Mouse (Mus musculus) retina, postnatal 1 day (tissue): ENCODE data around the gene Ttc3.
A peak's percentile ranks its signal among the peaks of the same experiment; 100 is the strongest.

Experiments
- DNase-seq: peaks from one replicate; pipeline ENCODE4 v3.0.0-alpha.2; 2012

Ttc3 gene

DNA sequence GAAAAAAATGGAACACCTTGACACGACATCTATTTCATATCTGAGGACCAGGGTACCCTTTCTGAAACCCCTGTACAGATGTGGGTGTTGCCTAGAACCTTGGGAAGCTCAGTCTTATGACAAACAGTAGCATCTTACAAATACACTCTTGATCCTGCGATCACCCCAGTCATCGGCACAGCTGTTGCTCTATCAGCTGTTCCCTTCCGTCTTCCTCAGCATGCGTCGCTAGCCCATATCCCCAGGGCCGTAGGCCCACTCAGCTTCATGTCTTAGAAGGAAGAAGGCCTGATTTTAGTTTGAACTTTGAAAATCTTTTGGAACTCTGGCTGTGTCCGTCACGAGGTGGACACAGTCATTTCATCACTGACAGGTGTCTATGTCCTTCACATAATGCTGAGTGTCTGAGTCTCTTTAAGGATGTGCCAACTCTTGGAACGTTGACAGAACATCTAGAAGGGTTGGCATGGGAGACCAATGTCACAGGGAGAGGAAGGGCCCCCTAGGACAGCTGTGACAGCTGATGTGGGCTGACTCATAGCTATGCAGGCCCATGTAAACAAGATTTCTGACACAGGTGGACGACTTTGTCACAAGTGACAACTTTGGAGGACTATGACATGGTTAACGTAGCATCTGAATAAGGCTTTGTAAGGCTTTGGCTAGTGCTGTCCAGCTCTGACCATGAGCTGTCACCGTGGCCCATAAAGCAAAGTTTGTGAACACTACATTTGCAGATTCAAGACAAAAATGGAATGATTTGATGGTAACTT, 9.7 kb upstream of the Ttc3 start:
- no peak for DNase-seq

DNA sequence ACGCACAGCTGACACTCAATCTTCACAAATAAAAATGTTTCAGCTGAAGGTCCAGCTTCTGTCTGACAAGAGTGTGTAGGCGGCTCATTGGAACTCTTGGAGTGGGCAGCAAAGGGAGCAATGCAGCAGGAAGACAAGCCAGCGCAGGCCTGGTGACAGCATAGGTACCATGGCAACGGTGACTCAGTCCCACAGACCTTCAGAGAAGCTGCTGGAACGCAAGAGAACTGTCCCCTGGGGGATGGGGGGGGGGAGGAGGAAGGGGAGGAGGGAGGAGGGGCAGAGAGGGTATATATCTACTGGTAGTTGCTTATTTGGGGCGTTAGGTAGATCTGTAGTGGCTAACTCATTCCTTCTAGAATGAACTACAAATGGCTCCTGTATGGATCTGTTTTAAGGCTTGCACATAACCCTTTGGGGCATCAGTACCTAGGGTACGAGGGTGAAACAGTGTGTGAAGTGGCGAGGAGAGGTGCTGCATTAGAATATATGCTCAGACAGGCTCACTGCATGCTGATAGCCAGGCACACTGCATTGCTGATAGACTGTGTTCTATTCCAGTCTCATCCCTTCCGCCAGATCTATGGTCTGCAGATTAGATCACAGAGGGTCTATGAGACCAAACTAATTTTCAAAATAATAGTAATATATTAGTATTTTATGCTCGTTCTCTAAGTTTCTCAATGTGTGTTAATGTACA, 8.1 kb upstream of the Ttc3 start:
- DNase-seq, result peak; percentile 72

DNA sequence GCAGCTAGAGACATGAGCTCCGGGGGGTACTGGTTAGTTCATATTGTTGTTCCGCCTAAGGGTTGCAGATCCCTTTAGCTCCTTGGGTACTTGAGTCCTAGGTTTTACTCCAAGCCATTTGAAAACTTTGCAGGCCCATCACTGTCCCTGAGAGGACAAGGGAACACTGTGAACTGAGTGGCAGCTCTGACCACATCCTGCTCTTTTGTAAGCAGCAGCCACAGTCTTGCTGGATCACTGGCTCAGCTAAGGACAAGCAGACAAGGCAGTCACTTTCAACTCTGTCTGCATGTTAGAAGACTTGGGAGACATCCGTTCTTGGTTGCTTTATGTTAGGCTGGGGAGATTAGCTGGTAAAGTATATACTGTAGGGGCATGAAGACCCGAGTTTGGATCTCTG, 6.6 kb upstream of the Ttc3 start:
- DNase-seq, result no peak

DNA sequence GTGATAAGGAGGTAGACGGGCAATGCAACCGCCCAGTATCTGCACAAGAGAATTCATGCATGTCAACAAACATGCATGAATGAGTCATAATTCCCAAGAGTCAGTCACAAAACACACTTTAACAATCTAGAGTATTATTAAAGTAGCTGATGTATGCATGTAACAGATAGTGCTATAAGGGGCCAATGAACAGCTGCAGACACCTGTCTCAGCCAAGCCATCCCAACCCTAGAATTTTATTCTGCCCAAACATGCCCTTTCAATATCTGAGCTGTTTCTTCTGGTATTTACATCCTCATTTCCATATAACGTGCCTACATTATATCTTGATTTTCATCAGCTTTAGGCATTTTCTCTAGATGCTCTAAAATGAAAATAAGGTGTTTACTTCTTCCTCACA, 5.0 kb upstream of the Ttc3 start:
- DNase-seq, result no peak

DNA sequence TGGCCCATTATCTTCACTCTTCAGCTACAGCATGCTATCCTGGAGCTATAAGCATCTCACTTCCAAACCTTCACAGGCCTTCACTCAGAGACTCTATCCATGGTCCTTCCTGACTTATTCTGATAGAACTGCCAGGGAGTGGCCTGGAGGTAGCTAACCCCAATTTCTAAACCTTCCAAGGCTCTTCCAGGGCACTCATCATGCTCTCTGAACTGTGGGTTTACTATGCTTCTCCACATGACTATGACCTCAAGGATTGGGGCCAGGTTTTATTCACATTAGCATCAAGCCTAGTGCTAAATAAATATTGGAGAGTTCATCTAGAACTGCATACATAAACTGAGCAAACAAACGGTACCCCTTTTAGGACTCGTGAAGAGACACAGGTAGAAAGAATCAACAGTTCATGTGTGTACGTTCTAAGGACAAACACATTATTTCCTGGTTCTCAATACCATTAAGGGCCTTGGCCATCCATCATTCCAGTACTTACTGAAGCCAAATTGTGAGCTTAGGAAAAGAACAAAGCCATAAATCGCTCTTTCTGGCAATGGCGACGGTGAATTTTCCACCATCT, 734 bp upstream of the Ttc3 start:
- no peak for DNase-seq

DNA sequence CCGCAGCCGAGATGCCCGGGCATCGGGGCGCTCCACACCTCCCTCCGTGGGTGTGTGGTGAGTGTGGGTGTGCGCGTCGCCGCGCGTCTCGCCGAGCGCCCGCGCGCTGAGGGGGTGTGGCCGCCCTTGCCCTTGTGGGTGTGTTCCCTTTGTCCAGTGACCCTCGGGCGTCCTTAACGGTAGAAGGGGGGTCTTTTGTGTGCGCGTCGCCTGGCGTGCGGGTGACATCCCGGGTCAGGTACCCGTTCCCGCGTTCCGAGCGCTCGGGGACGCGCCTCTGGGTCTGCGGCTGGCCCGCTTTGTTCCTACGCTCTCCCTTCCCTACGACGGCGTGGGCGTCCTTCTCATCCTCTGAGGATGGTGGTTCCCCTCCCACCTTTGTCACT, 490 bp downstream of the Ttc3 start:
- no peak for DNase-seq

DNA sequence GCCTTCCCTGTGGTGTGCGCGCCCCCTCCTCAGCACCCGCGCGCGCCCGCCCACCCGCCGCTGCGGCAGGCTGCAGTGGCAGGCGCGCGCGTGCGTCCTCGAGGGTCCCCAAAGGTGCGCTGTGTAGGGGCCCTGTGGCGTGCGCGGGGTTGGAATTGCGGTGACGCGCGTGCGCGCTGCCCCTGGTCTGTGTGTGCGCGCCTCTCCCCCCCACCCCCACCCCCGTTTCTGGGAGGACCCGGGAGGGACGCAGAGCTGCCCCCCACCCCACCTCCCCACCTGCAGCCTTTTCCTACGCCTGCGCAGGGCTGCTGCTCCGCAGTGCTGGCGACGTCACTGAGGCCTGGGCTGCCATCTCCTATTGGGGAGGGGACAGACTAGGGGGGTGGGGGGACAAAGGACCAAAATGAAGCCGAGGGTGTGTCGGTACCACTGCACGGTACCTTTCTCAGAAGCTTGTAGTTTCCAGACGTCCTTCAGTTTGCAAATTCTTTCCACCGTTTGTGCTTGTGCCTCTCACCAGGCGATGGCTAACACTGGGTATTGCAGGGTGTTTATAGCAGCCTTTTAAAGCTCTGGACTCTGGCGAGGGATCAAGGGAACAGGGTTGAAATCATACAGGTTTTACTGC, 998 bp downstream of the Ttc3 start, which contains the start of gene Pigp:
Gene Pigp, minus strand, starts transcription at position 542 of the 631 bp plus-strand sequence.
- DNase-seq, result peak; percentile 89

DNA sequence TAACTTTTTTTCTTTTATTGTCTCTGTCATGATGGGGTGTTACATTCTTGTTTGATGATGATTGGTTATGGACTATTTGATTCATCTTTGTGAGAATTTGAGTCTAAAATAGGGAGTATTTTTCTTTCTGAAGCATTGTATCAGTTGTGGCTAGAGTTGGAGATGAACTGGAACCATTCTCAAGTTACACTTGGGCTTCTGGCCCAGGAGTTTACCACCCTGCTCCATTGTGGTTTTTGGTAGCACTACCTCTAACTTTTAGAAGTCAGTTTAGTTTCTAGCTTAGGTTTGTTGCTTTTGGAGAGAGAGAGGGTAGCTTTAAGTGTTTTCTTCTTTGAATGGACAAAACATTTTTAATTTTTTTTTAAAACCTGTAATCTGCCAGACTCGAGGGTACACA, 9.0 kb downstream of the Ttc3 start:
- no peak for DNase-seq

DNA sequence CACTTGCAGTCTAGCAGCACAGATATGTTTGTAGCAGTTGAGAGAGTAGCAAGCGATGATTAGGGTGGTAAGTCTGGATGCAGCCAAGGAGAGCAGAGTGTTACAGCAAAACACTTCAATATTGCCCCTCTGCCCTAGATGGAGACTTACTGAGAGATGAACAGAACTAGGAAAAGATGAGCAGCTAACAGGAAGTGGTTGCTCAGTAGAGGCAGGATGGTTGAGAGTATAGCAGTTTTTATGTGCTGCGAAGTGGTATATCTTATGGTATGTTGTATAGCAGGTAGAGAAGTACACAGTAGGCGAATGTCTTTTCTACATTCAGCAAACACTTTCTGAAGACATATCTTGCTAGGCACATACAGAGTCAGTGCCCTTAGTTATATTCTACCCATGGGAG, 12.9 kb downstream of the Ttc3 start:
- no peak for DNase-seq

DNA sequence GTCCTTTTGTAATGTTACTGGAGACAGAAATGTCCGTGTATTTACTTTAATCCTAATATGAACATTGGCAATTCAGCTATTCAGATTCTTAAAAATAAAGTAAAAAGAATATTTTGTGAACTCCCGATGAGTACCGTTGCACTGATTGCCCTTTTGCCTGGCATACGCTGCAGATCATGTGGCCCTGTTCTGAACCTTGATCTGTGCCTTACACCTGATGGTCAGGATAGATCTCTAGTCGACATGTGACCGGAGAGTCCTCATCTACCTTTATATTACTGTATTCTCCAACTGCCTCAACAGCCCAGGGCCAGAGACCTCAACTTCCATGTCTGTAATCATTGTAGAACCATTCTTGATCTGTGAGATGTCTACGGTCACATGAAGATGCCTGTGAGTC, 17.3 kb downstream of the Ttc3 start:
- no peak for DNase-seq

DNA sequence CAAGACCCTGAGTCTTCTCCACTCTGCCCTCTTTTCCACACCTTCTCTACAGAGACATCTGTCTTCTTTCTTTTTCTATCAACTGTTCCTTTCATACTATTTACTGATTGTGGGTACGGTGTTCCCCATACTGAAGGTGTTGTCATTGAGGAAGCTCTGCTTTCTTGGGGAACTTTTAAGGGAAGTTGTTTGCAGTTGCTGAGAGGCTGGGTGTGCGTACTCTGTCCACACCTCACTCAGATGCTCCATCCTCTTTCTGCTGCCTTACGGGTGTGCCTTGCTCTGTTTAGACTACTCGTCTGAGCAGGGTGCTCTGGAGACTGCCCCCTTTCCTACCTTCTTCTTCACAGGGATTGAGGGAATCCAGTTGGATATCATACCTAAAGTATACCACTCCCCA, 21.9 kb downstream of the Ttc3 start:
- no peak for DNase-seq

DNA sequence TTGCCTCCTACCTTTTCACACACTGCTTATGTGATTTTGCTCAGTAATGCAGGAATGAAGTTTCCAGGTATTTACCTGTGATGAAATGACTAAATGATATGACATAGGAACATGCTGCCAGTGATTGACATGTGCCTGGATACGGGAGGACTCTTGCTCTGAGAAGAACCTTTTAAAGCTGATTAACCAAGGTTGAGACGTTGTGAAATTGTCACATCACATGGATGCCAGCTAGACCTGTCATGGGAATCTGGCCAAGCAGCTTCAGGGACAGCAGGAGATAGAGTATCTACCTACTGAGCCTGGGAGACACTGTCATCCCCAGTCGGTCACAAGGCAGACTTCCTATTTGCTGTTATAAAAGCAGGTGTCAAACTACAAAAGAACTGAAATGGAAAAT, 24.6 kb downstream of the Ttc3 start:
- no peak for DNase-seq

DNA sequence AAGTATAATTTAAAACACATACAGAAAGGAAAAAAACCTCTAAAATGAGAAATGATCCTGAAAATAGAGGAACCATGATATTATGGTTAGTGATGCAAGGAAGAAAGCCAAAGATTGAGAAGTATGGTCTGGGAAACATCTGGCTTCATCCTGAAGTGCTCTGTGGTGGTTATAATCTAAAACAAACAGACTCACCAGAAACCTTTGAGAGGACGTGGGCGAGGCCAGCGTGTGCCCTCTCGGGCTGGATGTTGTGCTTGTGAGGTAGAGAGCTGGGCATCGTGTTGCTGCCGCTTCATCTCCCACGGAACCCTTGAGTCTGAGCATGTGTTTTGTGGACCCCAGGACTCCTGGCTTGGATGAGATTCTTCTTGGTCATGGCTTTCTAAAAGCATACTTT, 26.2 kb downstream of the Ttc3 start:
- no peak for DNase-seq

DNA sequence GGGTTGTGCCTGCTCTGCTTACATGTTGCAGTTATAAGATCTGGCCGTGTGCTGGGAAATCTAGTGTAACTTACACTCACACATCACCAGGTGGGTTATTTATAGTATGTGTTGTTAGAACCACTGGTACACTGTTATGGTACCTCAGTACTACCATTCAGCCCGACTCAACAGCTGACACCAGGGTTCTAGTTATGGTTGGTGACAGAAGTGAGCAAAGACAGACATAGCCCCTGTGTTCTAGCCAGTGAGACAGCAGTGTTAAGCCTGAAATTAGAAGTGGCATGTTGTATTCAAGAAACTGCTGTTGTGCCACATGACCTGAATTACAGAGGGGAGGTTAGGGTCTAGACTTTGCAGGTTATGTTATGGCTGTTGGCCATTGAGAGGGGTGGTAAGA, 28.7 kb downstream of the Ttc3 start:
- DNase-seq, result no peak

DNA sequence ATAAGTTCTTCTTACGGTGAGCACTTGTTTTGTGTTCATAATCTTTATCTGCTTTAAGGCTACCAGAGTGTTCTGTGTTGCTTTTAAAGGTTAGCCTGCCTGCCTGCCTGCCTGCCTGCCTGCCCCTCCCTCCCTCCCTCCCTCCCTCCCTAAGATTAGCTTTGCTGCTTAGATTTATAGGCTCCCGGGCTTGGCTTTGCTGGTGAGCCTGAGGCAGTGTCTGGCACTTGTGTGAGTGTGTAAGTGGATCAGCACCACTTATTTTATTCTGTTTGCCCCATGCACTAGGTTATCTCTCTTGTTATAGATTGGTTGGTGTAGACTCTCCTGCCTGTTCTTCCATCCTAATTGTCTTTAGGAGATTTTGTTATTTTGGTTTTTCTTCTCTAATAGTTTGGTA, 31.2 kb downstream of the Ttc3 start:
- DNase-seq, result peak; percentile 46

DNA sequence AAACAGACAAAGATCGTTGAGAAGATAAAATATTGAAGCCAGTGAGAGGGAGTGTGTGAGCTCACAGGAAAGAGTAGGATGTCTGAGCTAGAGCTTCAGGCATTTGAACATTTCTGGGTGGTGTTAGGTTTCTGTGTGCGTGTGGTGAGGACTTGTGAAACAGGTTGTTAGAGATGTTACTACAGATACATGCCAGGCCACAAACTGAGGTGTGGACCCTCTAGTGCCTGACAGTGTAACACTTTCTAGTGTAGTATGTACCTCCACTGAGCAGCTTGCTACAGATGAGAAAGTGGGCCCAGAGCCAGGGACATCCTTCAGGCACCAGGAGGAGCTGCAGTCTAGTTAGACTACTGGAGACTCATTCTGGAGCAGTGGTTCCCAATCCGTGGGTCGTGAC, 31.8 kb downstream of the Ttc3 start:
- no peak for DNase-seq

DNA sequence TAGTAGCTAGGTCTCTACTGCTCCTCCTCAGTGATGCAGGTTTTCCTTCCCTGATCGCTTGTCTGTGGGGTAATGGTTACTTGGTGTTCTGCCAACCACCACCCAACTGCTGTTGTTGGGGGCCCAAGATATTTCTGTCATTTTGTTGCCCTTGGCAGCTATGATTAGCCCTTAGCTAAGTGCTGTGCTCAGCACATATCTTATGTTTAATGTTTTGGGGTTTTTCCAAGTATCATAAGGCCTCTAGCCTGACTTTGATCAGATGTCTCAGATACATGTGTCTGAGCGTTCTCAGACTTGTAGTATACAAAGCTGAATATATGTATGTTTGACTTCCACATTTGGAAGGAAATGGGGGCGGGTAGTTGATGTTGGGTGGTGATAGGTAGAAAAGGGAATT, 40.9 kb downstream of the Ttc3 start:
- no peak for DNase-seq

DNA sequence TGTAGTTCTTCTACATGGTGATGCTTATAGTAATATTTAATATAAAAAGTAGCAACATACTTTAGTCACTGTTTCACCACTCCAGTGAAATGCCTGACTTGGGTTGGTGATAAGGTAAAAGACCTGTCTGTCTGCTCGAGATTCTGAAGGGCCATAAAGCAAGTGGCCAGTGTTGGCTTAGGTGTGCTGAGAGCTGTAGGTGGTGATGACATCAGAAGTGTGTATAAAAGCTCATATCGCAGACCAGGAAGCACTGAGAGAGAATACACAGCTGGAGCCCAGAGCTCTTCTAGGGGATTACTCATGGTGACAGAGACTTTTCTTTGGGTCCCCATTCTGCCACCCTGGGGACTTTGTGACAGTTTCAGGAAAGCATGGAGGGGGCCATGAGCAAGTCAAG, 41.8 kb downstream of the Ttc3 start:
- no peak for DNase-seq

DNA sequence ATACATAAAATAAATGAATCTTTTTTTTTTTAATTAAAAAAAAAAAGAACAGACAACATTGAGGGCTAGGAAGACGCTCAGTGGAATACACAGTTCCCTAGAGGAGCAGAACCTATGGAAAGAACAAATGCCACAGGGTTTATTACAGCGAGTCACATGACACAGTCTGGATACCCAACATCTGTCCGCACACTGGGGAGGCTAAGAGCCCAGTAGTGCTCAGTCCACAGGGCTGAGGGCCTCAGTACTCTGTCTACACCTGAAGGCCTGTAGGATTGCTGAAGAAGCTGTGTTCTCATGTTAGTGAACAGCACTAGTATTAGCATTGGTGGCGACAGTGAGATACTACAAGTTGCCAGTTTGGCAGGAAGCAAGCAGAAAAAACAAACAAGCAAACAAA, 42.3 kb downstream of the Ttc3 start:
- no peak for DNase-seq

DNA sequence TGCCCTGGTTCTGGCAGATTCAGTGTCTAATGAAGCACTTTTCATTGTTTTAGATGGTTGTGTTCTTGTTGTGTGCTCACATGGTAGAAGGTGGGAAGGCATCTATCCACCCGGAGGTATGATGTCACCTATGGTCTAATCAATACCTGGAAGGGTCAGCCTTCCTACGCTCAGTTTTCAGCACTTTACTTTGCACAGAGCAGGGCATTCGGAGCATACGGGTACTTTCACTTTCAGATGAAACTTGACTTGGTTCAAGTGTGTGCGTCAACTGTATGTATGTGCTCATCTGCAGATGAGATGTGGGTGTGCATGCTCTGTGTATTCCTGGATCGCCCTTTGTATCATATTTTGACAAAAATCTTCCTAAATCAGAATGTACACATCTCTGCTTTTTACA, 43.7 kb downstream of the Ttc3 start:
- no peak for DNase-seq

DNA sequence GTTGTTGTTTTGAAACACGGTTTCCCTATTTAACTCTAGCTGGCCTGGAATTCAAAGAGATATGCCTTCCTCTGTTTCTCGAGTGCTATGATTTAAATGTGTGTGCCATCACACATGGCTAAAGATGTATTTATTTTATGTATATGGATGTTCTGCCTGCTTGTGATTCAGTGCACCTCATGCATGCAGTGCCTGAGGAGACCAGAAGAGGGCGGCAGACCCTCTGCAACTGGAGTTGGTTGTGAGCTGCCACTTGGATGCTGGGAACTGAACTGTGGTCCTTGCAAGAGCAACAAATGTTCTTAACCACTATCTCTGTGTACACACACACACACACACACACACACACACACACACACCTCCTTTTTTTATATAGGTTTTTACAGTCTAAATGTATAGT, 50.1 kb downstream of the Ttc3 start:
- DNase-seq, result peak; percentile 6

DNA sequence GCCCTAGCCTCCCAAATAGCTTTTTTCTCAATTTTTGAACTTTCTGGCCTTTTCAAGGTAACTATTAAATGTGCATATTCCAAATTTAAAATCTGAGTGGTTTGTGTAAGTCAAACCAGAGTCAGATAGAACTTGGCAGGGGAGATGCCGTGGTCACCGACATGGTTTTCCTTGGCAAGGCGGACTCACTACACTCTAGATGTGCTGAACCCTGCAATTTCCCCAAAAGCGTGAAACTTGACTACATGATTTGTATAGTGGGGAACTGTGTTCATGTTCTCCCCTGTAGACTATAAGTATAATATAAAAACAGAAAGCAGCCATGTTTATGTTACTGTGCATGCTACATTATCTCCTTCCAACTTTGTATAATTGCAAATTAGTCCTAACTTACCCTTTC, 58.5 kb downstream of the Ttc3 start:
- DNase-seq, result no peak

DNA sequence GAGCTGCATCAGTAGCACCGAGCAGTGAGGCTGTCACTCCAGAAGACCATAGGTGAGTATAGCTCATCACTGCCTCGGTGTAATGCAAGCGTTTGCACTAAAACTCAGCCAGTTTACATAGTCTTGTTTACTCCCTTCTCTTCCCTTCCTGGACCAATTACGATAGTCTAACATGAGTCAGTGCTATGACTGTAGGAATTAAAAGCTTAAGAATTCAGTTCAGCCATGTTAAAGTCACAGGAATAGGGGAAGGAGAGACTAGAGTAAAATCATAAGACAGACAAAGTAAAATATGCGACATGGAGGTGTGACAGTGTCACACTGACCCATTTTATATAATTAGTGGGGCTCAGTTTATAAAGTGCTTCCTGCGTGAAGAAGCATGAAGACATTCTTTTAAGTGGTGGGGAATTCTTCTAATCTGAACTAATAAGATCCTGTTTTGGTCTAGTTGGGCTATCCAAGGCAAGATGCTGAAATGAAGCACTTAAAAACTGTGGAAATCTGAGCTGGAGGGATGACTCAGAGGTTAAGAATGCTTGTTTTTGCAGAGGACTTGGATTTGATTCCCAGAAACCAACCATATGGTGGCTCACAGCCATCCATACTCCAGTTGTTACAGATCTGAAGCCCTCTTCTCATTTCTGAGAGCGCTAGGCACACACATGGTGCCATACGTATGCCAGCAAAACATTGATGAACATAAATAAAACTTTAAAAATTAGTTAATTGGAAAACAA, 65.2 kb downstream of the Ttc3 start:
- DNase-seq, result no peak
